Mouse (Mus musculus): ENCODE measurements at regions not wholly inside any gene's neighbourhood (a gene's known extent, or its start where the extent isn't known, plus 50 kb on each side); places are given as distances from the start of the nearest gene placed in this dataset.

GRCm38 (mm10) chr3:120123155-120123554 is 338.9 kb upstream of the Ptbp2 start:
- no peak for DNase-seq (ENCODE audit: low spot score)

GRCm38 (mm10) chr3:120083171-120083932 is 299.1 kb upstream of the Ptbp2 start:
- no peak for DNase-seq (ENCODE audit: low spot score)

- no peak for DNase-seq (ENCODE audit: low spot score)
These were observed 289.3 kb upstream of the Ptbp2 start for GRCm38 (mm10) chr3:120073528-120073927.

- DNase-seq (ENCODE audit: low spot score) = no peak
These were observed 281.4 kb upstream of the Ptbp2 start for GRCm38 (mm10) chr3:120065714-120066113.

- DNase-seq (ENCODE audit: low spot score) = peak; percentile 14
These were observed 280.7 kb upstream of the Ptbp2 start for GRCm38 (mm10) chr3:120064854-120065480.

DNA sequence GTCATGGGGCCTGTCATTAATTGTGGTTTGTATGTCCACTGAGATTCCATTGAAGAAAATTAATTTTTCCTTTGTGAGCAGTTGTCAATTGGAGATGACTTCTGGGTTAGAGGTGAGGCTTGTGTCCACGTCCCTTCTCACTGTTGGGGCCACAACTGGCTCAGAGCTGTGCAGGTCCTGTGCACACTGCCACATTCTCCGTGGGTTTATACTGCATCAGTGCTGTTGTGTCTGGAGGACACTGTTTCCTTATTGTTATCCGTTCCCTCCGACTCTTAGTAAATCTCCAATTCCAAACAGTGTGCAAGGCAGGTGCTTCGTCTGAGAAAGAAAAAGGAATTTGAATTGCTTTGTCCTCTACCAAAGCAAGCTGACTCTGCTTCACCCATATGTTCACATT is 278.0 kb upstream of the Ptbp2 start:
- no peak for DNase-seq (ENCODE audit: low spot score)

DNA sequence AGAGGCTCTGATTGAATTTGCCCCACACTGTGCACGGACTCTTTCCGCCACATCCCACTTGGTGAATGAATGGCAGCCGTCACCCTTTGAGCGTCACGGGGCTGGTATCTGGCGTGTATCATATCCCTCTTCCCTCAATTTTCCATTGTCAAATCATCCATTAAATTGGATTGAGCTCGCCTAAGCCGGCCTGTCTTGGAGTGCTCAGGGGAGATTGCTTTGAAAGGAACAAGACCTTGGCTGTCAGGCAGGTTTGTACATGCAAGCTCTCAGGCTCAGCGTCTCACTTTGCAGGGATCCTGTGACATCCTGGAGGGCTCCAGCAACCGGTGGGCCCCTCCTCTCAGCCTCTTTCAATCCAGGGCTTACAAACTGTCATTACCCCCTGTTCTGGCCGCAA is 275.7 kb upstream of the Ptbp2 start:
- DNase-seq (ENCODE audit: low spot score) = no peak

DNA sequence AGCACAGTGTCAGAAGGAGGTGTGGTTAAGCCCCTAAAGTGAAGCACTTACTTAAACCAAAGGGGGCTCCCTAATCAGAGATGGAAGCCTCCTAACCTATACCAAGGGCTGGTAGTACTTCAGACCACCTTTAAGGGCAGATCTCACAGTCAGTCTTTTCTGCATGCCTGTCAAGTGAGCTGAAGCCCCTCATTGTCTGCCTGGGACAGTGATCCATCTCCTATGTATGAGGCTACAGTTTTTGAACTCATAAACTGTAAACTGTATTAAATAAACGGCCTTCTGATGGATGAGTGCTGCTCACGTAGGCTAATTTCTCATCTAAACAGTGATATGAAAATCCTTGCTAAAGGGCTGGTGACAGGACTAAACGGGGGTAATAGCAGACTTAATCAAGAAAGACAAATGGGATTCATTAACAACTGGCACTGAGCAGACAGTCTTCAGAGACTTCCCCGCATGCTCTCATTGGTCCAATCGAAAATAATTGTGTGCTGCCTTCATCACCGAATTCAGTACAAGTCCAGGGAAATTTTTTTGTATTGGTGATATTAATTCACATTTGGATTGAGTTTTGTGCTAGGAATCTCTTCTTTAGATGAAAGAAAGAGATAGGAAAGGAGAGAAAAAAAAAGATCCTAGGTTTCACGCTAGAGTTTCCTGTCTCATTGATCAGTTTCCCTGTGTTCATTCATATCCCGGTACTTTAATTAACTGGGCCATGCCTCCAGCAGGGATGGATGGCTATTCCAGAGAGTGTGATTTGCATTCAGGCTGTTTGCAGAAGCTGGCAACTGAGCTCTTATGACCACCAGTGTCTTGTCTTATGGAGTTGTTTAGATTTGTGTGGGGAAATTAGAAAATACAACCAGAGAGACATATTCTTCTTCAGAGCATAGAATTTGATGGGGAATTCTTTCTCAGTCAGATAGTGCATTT is 271.2 kb upstream of the Ptbp2 start:
- no peak for DNase-seq (ENCODE audit: low spot score)

- DNase-seq (ENCODE audit: low spot score) = no peak
These were observed 263.0 kb upstream of the Ptbp2 start for GRCm38 (mm10) chr3:120047238-120047637.

DNA sequence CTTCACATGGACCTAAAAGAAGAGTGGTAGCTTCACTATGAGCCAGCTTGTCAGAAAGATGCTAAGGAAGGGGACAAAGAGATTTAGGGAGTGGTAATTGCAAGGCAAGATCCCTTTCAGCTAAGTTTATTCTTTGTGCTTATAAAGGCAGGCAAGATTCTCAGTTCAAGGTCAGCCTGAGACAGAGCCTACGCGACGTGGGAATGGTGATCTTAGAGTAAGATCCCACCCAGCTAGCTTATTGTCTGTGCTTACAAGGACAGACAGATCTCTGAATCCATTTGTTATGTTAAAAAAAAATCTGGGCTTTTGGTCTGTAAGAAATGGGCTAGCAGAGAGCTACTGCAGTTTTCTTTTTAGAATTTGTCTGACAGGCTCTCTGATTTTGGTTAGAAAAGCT is 253.3 kb upstream of the Ptbp2 start:
- DNase-seq (ENCODE audit: low spot score) = no peak

DNA sequence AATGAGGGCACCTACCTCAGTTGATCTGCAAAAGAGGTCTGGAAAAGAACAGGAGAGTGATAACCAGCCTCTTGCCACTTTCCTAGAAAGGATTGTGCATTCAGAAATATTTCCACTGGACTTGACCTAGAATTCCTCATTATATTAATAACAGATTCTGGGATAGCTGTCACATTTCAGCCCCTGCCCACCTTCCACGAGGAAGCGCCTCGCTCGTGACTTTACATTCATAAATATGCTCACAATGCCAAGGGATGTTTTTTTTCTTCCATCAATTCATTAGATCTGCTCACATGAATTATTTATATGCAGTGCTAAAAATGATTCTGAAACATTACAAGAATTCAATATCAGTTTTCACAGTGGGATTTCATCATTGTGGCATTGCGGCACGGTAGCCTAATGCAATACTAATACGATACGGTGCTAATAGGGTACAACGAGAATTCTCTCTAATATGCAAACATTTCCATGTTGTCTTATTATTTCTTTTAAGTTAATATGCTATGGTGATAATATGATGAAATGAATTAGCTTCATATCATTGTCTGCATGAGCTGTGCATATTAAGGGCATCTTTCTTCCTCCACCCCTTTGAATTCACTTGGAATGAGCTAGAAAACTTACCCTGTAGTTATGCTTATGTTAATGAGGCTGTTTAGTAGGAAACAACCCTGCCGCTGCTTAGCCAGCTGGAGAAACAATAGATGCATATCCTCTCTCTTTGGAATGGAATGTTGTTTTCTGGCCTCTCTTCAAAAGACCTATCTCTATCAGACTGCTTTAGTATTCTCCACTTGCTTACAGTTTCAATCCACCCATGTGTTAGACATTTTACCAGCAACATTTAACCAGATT is 235.8 kb upstream of the Ptbp2 start:
- no peak for DNase-seq (ENCODE audit: low spot score)

DNA sequence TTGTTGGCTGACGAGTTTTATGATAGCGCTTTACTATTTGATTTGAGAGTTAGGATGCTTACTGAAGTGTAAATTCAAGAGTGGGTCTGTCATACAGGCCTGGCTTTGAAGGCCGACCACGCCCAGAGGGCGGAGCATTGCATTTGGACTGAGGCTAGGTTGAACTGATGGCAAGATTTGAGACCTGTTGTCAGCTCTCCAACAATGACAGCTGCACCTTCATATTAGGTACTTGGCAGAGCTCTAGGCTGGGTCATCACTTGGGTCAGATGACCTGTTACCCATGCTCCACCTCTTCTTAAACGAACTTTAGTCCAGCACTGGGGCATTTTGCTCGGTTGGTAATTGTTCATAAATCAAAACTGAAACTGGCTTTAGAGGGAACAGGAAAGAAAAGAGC is 231.1 kb upstream of the Ptbp2 start:
- no peak for DNase-seq (ENCODE audit: low spot score)

- no peak for DNase-seq (ENCODE audit: low spot score)
These were observed 227.6 kb upstream of the Ptbp2 start for GRCm38 (mm10) chr3:120011861-120012260.

GRCm38 (mm10) chr3:120008110-120008509 is 223.8 kb upstream of the Ptbp2 start:
- DNase-seq (ENCODE audit: low spot score) = no peak

GRCm38 (mm10) chr3:120004588-120004987 is 220.3 kb upstream of the Ptbp2 start:
- no peak for DNase-seq (ENCODE audit: low spot score)

DNA sequence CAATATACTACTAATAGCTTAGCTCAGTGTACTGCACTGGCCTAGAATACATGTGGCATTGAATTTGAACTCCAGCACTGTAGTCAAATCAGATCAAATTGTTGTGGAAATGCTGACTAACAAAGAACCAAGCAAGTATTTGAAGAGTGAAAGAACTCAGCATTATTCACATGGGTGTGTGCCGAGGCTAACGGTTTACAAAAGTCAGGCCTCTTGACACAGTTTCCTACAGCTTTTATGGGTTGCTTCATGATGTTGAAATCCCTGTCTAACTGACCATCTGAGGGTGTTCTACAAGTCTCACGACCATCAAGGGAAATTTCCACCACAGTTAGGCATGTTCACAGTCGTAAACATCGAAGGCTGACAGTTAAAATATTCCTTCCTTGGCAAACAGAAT is 216.0 kb upstream of the Ptbp2 start:
- no peak for DNase-seq (ENCODE audit: low spot score)

GRCm38 (mm10) chr3:119996258-119996988 is 212.2 kb upstream of the Ptbp2 start:
- DNase-seq (ENCODE audit: low spot score) = no peak

DNA sequence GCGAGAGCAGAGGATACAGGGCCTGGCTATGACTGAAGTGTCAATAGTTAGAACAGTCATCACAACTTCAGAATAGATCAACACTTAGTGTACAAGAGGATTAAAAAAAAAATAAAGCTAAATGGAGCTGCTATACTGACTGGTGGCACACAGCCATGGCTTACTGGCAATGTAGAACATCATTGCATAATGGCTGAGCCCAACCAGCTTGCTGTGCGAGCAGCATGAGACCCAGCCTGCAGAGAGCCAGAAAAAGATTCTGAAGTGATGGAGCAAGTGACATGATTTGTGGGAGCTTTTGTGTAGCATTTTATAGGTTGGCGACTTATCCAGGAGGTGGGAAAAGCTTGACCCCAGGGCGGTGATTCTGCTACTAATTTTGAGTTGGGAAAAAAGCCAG is 211.5 kb upstream of the Ptbp2 start:
- no peak for DNase-seq (ENCODE audit: low spot score)

GRCm38 (mm10) chr3:119987245-119987852 is 203.1 kb upstream of the Ptbp2 start:
- DNase-seq (ENCODE audit: low spot score) = no peak

DNA sequence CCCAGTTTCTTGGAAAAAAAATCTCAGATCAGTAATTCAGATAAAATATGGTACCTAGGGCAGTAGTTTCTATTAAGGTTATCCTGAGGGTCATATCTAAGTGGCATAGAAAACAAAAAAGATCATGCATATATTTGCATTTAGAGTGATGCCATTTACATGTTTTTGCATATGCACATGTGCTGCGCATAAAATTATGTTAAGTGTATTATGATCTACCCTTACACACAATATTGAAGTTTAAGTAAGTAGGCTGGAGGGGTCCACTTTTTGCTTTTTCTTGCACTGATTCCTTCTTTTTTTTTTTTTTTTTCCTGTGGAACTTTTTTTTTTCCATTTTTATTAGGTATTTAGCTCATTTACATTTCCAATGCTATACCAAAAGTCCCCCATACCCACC is 193.1 kb upstream of the Ptbp2 start:
- DNase-seq (ENCODE audit: low spot score) = no peak

- no peak for DNase-seq (ENCODE audit: low spot score)
These were observed 192.1 kb upstream of the Ptbp2 start for GRCm38 (mm10) chr3:119976363-119976762.

All from testis, postnatal 14 days (tissue).